Mouse (Mus musculus) bone marrow macrophage, adult 2 months (primary cell): ENCODE results near the gene Gm49369.

ENCODE experiments used
- CTCF ChIP-seq: IDR thresholded peaks from 2 replicates; pipeline ENCODE4 v1.5.1; 2012; ENCODE audit warnings: low read depth, mild to moderate bottlenecking, low read length, moderate library complexity
- POLR2A ChIP-seq: IDR thresholded peaks from 2 replicates; pipeline ENCODE4 v1.6.1; 2012; ENCODE audit warnings: mild to moderate bottlenecking, low read depth, low read length, borderline replicate concordance

DNA sequence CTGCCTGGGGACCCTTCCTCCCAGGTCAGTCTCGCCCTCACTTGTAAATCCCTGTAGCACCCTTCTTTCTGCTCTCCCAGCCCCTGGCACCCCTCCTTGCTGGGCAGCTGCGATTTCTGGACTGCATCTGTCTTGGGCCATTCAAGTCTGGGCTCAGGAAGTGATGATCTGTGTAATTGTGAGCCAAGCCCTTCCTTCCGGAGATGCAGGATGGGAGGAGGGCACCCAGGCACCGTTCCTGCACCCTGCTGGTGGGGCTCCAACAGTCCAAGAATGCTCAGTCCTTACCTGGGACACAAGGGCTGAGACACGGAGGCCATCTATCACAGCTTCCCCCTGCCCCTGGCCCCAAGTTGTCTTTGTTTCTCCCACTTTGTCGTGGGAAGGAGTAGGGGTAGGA, 12.6 kb downstream of the Gm49369 start:
- TF ChIP-seq POLR2A, result no peak
- no peak for TF ChIP-seq CTCF
